Comparison of ENCODE assay signal across 14 mouse cellular contexts in the genomic region with DNA sequence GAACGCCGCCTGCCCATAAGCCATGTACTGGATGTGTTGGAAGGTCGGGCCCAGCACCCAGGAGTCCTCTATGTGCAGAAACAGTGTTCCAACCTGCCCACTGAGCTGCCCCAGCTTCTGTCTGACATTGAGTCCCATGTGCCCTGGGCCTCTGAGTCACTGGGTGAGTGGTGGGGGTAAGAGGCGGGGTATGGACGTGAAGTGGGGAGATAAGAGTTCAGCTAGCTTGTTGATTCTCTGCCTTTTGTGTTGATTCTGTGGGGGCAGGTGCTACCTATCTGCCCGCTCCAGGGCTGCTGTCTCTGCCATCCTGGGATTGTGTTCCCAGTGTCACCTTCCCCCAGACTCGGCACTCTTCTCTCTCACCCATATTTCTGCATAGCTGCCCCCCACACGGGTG. TPM values are rescaled to one million over a fixed set of nuclear protein-coding genes. Genes with fewer than 3 reads are reported as not detected.
"Had no signal": no experiment of that assay in that cellular context is flagged by ENCODE, and none has a peak within 500 bp of the region (broad histone marks: within the 10 kb centered on the region; RNA-seq: fewer than 3 reads in every experiment).

No protein-coding gene starts in this region.

- H3K9ac ChIP-seq: intestine, embryonic 15.5 days; kidney, embryonic 15.5 days; midbrain, embryonic 12.5 days; neural tube, embryonic 15.5 days had no signal

- DNase-seq: kidney, adult 2 months; kidney, postnatal 14 days; lung, adult 2 months; right cerebral cortex, adult 18-20 months; thymus, adult 2 months; thymus, postnatal 25 days had no signal

- H3K4me3 ChIP-seq: intestine, embryonic 15.5 days; kidney, embryonic 15.5 days; left cerebral cortex, adult 2 months; limb, embryonic 10.5 days; megakaryocyte, embryonic 14.5 days; midbrain, embryonic 12.5 days; neural tube, embryonic 15.5 days had no signal

- H3K9me3 ChIP-seq: intestine, embryonic 15.5 days; kidney, embryonic 15.5 days; limb, embryonic 10.5 days; megakaryocyte, embryonic 14.5 days; midbrain, embryonic 12.5 days; neural tube, embryonic 15.5 days had no signal

- H3K27ac ChIP-seq: intestine, embryonic 15.5 days; kidney, embryonic 15.5 days; left cerebral cortex, adult 2 months; limb, embryonic 10.5 days; macrophage; midbrain, embryonic 12.5 days; neural tube, embryonic 15.5 days had no signal

- H3K27me3 ChIP-seq: intestine, embryonic 15.5 days; kidney, embryonic 15.5 days; midbrain, embryonic 12.5 days; neural tube, embryonic 15.5 days had no signal

- ATAC-seq: intestine, embryonic 15.5 days had no signal

- H3K4me2 ChIP-seq: intestine, embryonic 15.5 days; kidney, embryonic 15.5 days; midbrain, embryonic 12.5 days; neural tube, embryonic 15.5 days had no signal

RNA-seq across cellular contexts. Expression of gene Gm28042, which starts 3.1 kb away (rescaled TPM):
- polyA plus RNA-seq: macrophage had no signal
